Mouse (Mus musculus) lung, adult 2 months (tissue): ENCODE results near the gene Apobec2.

Experiments used
- CTCF ChIP-seq: fragments of 200-500 bp; IDR thresholded peaks from 2 replicates; pipeline ENCODE4 v1.5.1; 2011; ENCODE audit warnings: mild to moderate bottlenecking, low read length, control low read depth; ENCODE audit not compliant: insufficient read depth
- POLR2A ChIP-seq: fragments of 200-500 bp; IDR thresholded peaks from 2 replicates; pipeline ENCODE4 v1.6.1; 2011; ENCODE audit warnings: low read depth, mild to moderate bottlenecking, control low read depth, low read length, borderline replicate concordance; ENCODE audit errors: extremely low read depth

DNA sequence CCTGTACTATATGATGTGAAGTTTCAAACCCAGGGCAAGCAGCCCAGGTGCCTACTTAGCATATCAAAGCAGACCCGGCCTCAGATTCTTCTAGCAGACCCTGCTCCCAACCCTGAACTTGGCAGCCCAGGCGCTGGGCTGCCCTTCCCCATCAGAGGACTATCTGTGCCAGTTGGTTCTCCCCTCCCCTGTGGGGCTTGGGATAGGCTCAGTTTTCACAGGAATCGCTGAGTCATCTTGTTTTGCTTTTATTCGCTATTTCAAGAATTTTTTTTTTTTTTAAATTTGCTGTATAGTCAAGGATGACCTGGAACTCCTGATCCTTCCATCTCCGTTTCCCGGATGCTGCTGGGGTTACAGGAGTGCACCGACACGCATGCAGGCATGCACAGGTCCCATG is 14.9 kb upstream of the Apobec2 start:
- TF ChIP-seq POLR2A (no peak), CTCF (no peak)
